Mouse (Mus musculus) lung, postnatal 25 days (tissue): ENCODE measurements around the gene D030056L22Rik.

ENCODE experiments used
- DNase-seq: peaks from one replicate; pipeline ENCODE4 v3.0.0; 2022; ENCODE audit warnings: low spot score

The D030056L22Rik gene

GRCm38 (mm10) chr19:18712866-18713300, at the start of gene D030056L22Rik:
Gene D030056L22Rik (plus strand): TSS chr19:18713193.
- DNase-seq, result peak; percentile 98

- DNase-seq, result no peak
Observed at GRCm38 (mm10) chr19:18663904-18664303, 49.1 kb upstream of the D030056L22Rik start.

GRCm38 (mm10) chr19:18666966-18667365, 46.0 kb upstream of the D030056L22Rik start:
- no peak for DNase-seq

GRCm38 (mm10) chr19:18669551-18669950, 43.4 kb upstream of the D030056L22Rik start:
- no peak for DNase-seq

- DNase-seq, result peak; percentile 99
Observed at GRCm38 (mm10) chr19:18670608-18671007, 42.4 kb upstream of the D030056L22Rik start, which contains the start of gene Carnmt1. Gene Carnmt1 (plus strand): TSS chr19:18670764.

GRCm38 (mm10) chr19:18671056-18671741, 41.8 kb upstream of the D030056L22Rik start:
- no peak for DNase-seq

GRCm38 (mm10) chr19:18672498-18672897, 40.5 kb upstream of the D030056L22Rik start:
- no peak for DNase-seq

- no peak for DNase-seq
Observed at GRCm38 (mm10) chr19:18673116-18673515, 39.9 kb upstream of the D030056L22Rik start.

- no peak for DNase-seq
Observed at GRCm38 (mm10) chr19:18682142-18682541, 30.9 kb upstream of the D030056L22Rik start.

GRCm38 (mm10) chr19:18687556-18687955, 25.4 kb upstream of the D030056L22Rik start:
- peak; percentile 58 for DNase-seq

GRCm38 (mm10) chr19:18692176-18692575, 20.8 kb upstream of the D030056L22Rik start:
- no peak for DNase-seq

GRCm38 (mm10) chr19:18692768-18693167, 20.2 kb upstream of the D030056L22Rik start:
- no peak for DNase-seq

- DNase-seq, result no peak
Observed at GRCm38 (mm10) chr19:18695116-18695515, 17.9 kb upstream of the D030056L22Rik start.

GRCm38 (mm10) chr19:18695552-18695951, 17.4 kb upstream of the D030056L22Rik start:
- no peak for DNase-seq

GRCm38 (mm10) chr19:18708101-18708500, 4.9 kb upstream of the D030056L22Rik start:
- DNase-seq, result no peak

- DNase-seq, result no peak
Observed at GRCm38 (mm10) chr19:18710903-18711302, 2.1 kb upstream of the D030056L22Rik start.

GRCm38 (mm10) chr19:18711589-18711988, 1.4 kb upstream of the D030056L22Rik start:
- no peak for DNase-seq

GRCm38 (mm10) chr19:18712153-18712865, 684 bp upstream of the D030056L22Rik start:
- DNase-seq, result no peak

- DNase-seq, result peak; percentile 34
Observed at GRCm38 (mm10) chr19:18713357-18713756, 364 bp downstream of the D030056L22Rik start.

GRCm38 (mm10) chr19:18716374-18716773, 3.4 kb downstream of the D030056L22Rik start:
- DNase-seq, result peak; percentile 74

GRCm38 (mm10) chr19:18720337-18720736, 7.3 kb downstream of the D030056L22Rik start:
- DNase-seq, result no peak

GRCm38 (mm10) chr19:18725186-18725585, 12.2 kb downstream of the D030056L22Rik start:
- no peak for DNase-seq

GRCm38 (mm10) chr19:18730255-18730654, 17.3 kb downstream of the D030056L22Rik start:
- no peak for DNase-seq
